Mouse (Mus musculus) urinary bladder, adult 18-20 months (tissue): Measurements from ENCODE around the gene Ltf.

Source experiments
- DNase-seq, 2 experiments: peaks; one replicate each; pipeline ENCODE4 v3.0.0; 2022; ENCODE audit warnings: low spot score in 2 of 2, mixed read lengths in 2 of 2

Ltf gene

GRCm38 (mm10) chr9:111039966-111040365 is 20.9 kb downstream of the Ltf start:
- DNase-seq: no peak

- no peak for DNase-seq
These were observed 23.2 kb downstream of the Ltf start for GRCm38 (mm10) chr9:111042266-111042665.

- DNase-seq: no peak
These were observed 27.2 kb downstream of the Ltf start for GRCm38 (mm10) chr9:111046222-111046621.

DNA sequence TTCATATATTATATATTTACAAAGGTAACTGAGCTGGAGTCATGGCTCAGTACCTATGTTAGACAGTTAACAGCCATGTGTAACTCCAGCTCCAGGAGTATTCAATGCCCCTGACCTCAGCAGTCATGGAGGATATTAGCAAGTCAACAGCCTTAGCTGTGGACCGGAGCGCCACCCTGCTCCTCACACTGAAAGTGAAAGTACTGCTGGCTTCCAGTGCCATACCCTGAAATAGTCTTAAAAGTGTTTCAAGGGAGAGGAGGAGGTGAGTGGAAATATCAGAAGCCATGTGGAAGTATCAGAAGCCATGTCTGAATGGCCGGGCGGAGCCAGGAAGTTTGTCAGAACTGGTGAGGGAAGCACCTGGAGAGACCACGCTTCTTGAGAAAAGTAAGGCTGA is 28.2 kb downstream of the Ltf start:
- no peak for DNase-seq

DNA sequence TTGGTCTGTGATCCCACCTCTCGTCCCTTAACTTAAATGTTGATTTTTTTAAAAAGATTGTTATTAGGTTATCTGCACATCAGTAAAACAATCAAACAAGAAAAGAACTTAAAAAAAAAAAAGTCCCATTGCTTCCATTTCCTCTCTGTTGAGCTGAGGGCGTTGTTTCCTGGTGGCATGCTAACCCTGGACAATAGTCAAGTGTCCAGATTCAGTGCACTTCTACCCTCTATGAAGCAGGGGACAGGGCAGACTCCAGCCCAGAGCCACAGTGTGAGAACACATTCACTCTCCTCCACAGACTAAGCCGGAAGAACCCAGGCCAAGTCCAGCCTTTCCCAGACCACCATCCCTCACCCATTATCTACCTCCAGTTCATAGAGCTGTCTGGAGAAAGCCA is 29.4 kb downstream of the Ltf start:
- DNase-seq: no peak

DNA sequence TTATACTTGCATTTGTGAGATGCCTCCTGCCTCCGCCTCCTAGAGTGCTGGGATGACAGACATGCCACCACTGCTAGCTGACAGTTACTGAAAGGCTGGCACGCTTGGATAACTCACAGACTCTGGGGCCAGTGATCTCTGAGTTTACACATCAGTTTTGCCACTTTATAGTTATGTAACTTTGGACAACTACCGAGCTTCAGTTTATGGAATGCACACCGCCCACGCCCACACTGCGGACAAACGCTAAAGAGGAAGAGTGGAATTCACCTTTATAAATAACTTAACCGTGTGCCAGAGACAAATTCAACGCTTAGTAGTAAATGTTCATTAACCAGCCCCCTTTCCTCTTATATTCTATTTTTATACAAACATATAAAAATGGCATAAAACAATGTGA is 35.9 kb downstream of the Ltf start:
- DNase-seq: no peak

DNA sequence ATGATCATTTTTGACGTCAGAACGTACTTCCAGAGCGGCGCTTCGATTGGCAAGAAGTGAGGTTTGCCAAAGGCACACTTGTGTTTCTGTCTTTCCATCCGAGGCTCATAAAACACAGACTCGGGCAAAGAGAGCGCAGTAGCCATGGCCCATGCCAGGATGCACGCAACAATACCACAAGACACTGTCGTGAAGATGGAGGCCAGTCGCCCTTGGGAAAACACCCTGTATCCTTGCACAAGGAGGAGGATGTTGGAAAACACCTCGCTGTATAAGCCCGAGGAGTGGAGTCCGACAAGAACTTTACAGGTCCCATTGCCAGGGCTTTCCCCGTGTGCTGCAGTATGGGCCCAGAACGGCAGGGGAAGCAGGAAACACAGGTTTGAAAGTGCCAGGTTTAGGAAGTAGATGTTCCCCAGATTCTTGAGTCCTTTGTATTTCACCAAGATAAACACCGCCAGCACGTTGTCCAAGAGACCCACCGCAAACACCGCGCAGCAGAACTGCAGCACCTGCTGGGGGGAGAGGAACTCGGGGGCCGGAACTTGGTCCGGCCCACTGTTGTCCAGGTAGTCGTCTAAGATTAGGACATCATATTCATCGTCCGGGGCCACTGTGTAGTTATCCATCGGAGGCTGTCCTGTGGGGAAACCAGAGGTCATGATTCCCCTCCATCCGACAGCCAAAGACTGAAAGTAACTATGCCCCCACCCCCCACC is 36.9 kb downstream of the Ltf start:
- DNase-seq: peak in 1 of 2 experiments; percentile 28

GRCm38 (mm10) chr9:111056519-111056797 is 37.4 kb downstream of the Ltf start:
- DNase-seq: no peak

DNA sequence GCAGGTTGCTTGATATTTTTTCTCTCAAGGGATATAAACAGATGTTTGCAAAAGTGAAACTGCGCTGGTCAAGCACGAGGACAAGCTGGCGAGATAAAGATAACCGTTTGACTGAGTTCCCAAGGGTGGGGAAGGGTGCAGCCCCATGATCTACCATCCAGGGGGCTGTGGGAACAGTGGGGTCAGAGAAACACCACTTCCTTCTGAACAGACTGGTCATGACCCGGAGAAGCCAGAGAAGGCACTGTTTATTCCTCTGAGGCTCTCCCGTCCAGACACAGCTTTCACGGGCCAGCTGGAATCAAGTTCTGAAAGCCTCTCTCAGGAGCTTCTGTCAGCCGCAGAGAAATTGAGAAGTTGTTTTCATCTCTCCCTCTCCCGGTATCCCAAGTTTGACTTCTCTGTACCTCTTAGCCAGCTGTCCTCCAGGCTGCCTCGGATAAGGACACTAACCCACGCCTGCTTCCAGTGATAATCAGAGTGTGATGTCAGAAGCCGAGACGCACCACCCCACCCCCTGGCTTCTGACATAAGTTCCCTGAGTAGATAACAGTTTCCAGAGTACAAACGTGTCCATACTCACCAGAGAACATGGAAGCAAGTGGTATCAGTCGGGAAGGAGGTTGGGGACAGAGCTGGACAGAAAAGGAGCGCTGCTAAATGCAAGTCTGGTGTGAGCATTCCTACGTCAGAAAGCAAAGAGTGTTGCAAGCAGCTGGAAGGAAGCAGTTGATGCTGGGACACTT is 37.9 kb downstream of the Ltf start, which contains the start of gene Ccrl2:
TSS of gene Ccrl2 (minus strand) at position 722 of the 746 bp plus-strand sequence.
- DNase-seq: peak; percentile 15 to 41

DNA sequence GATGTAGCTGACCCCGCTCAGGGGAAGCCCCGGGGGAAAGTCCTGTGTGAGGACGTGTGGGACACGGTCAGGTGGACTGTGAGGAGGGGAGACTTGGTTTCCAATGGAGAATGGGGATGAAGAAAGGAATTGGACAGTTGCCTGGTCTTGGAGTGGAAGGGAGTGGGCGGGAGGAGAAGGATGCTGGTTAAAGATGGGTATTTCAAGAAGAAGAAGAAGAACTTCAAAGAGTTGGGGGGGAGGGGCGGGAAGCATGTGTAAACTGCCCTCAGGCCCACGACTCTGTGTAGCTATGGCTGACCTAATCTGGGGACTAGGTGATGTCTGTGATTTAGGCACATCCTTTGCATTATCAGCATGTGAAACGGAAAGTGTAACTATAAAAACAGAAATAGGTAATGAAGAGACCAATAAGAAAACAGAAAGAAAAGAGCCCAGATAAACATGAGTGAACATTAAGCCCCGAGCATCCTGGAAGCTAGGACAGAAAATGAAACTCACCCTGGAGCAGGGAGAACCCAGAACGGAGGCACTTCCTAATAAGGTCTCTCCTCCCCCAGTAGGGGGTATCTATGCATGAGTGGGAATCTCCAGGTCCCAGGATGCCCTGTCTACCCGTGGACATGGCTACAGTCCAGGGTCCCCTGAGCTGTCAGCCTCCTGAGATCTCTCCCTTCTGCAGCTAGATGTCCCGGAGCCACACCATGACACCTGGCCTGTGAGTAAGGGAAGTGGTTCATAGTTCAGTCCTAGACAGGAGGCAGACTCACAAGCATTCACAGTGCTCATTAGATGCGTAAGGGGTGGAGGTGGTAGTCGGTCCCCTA is 38.7 kb downstream of the Ltf start:
- no peak for DNase-seq

DNA sequence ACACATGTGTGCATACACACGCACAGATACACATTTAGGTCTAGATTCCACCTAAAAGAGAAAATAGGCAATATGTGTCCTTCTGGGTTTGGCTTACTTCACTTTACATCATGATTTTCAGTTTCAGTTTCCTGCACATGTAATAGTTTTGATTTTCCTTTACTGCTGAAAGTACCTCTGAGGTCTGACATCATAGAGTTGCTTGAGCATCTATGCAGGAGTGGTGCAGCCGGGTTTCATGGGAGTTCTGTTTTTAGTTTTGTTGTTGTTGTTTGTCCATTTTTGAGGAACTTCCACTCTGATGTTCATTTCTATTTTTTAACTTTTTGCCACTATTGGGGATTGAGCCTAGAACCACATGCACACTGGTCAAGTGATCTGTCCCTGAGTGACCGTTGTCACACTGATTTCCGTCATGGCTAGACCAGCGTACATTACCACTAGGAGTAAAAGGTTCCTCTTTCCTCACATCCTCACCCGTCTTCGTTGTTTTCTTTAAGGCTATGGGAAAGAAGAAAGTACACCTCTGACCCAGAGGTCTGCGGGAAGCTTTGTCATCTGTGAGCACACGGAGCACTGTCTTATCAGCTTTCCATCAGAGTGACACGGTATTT is 40.0 kb downstream of the Ltf start:
- DNase-seq: no peak

GRCm38 (mm10) chr9:111062840-111063239 is 43.8 kb downstream of the Ltf start:
- DNase-seq: no peak

GRCm38 (mm10) chr9:111067052-111067451 is 48.0 kb downstream of the Ltf start:
- no peak for DNase-seq

DNA sequence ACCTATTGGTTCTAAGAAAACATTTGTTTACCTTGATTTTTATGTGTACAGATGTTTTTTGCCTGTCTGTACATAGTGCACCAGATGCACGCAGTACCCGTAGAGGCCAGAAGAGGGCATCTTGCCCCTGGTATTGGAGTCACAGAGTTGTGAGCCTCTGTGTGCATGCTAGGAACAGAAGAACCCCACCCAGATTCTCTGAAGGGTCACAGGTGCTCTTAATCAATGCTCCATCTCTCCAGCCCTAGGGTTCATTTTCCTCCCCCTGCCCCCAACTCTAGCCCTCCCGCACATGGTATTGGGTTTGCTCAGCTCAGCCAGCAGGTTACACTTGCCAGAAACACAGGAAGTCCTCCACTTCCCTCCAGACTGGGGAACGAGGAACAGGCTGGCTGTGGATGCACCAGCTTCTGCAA is 51.5 kb downstream of the Ltf start:
- DNase-seq: peak in 1 of 2 experiments; percentile 30

DNA sequence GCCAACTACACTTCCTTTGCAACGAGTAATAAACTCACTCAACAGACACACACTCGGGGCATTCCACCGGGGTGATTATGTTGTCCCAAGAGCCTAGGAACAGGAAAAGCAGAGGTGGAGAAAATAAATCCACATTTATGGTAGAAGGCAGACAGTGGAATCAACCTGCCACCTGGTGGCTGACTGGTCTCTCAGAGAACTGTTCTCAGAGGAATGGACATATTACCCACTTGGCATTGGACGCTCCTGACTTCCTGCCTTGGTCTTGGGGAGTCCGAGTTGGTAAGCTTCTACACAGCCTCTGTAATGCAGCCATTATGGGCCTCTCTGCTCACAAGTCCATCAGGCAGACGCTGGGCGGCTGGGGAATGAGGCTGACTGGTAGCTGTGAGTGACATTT is 53.1 kb downstream of the Ltf start:
- DNase-seq: no peak

DNA sequence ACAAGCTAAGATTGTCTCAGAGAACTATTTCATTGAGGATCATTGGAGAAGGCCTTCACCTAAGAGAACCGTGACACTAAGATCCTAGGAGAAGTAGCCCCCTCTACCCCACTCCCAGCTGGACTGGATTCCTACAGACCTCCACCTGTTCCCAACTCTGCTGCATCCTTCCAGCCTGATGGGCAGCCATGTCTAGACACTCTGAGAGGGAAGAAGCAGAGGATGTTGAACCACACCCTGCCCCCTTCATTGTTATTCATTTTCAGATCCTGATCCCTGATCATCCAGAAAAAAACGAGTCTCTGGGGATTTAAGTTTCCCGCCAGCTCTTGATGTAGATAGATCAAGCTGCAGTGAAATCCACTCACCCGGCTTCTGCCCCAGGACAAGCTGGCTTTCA is 53.9 kb downstream of the Ltf start:
- no peak for DNase-seq

DNA sequence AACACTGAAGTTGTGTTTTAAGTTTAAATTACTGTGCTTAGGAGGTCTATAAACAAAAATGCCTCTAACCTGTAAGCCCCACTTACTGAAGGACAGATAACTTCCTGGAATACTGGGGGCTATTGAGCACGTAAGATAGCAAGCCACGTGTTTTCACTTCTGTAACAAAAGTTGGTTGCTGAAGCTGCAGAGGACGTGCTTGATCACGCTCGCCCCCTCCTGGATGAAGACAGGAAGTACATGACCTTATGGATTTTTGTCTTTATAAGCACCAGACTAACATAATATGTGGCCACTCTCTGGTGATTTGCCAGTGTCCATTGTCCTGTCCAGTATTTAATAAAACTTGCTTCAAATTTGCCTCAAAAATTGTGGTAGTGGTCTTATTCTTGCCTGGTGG is 58.7 kb downstream of the Ltf start:
- no peak for DNase-seq

- no peak for DNase-seq
These were observed 61.7 kb downstream of the Ltf start for GRCm38 (mm10) chr9:111080801-111081200.

GRCm38 (mm10) chr9:111081765-111082164 is 62.7 kb downstream of the Ltf start:
- no peak for DNase-seq

DNA sequence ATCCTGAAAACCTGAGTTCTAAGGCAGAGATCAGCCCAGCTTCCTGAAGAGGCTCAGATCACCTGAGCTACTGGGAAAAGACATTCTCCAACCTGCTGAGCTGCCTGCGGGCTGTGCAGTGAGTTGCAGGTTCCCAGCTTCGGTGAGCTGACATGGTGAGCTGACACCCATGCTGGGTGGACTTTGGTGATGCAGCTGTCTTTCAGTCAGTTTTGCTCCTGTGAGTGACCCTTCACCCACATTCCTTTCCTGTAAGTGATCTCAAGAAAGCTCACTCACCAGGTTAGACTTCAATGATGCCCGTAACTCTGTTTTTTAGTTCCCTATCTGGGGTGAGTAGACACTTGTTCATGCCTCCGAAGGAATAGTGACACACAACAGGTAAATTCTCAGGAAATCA is 66.3 kb downstream of the Ltf start:
- no peak for DNase-seq

DNA sequence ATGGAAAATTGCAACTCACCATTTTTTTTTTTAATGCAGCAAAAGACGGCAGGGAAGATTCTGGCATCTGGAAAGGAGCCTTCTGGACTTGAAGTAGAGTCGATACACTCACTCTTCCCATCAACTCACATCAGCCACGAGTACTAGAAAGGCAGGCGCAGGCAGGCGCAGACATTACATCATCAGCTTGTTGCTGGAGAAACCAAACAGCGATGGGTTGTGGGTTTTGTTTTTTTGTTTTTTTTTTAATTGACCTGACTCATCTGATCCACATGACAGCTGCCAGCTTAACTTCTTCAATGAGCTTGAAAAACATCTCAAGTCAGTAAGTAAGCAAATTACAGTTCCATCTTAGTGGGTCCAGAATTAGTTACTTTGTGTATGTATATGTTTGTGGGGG is 67.1 kb downstream of the Ltf start:
- no peak for DNase-seq

DNA sequence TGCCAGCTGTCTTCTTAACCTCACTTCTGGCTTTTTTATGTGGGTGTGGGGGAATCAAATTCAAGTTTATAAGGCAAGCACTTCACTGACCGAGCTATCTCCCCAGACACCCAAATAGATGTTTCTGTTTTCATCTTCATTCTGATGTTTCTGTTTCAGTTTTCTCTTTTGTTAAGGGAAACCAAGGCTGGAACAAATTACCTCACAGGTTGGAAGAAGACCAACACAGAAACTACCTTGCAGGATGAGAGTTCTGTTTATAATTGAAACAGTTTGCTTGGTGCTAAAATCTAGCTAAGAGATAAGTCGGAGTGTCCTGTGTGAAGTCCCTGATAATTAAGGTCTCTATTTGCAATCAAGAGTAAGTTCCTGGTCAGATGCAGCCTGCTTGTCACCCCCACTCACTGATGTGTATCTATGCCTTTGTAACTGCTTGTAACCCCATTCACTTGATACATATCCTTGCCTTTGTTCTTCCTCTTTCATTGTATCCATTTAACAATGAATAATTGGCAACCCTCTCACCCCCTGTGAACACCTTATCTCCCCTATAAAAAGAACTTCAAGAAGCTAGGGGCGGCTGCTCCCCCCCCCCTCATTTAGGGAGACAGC is 68.0 kb downstream of the Ltf start:
- no peak for DNase-seq
